Mouse (Mus musculus) megakaryocyte, embryonic 14.5 days (primary cell): ENCODE results near the gene Sv2b.

ENCODE experiments used
- FLI1 ChIP-seq: IDR thresholded peaks from 2 replicates; pipeline ENCODE4 v1.6.1; 2012; ENCODE audit warnings: low read length, inconsistent platforms, mixed read lengths
- GATA1 ChIP-seq: IDR thresholded peaks from 3 replicates; pipeline ENCODE4 v1.6.1; 2012; ENCODE audit warnings: mixed read lengths, low read length, inconsistent platforms, borderline replicate concordance

DNA sequence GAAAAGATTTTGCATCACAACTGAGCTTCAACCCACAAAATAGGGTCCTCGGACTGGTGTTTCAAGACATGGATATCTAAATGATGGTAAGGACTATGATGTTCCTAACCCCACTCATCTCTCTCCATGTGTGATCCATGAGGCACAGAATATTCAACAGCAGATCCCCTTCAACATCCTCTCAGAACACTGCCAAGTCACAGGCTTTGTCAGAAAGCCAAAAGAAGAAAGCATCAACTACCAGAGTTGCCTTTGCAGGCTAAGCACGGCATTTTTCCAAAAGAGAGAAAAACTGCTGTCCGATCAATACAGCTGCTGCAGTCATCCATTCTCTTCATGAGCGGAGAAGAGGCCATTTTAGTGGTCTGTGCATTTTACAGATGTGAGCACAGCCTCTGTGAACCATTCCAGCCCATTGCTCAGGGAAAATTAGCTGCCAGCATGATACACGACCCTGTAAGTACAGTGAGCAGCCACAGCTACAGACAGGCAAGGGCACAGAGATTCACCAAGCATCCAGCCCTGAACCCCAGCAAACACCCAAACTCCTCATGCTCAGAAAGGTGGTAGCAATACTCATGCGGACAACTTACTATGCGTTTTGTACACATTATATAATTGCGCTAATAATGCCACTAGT lies 55.3 kb downstream of the Sv2b start:
- TF ChIP-seq GATA1 = no peak
- TF ChIP-seq FLI1 = no peak
